Mouse (Mus musculus): ENCODE results near the gene Gprc6a.

Gene Gprc6a

GRCm38 (mm10) chr10:51584919-51585318, 46.3 kb downstream of the Gprc6a start:
- no peak for DNase-seq

- DNase-seq: no peak
These were observed 46.9 kb downstream of the Gprc6a start for GRCm38 (mm10) chr10:51584378-51584777.

DNA sequence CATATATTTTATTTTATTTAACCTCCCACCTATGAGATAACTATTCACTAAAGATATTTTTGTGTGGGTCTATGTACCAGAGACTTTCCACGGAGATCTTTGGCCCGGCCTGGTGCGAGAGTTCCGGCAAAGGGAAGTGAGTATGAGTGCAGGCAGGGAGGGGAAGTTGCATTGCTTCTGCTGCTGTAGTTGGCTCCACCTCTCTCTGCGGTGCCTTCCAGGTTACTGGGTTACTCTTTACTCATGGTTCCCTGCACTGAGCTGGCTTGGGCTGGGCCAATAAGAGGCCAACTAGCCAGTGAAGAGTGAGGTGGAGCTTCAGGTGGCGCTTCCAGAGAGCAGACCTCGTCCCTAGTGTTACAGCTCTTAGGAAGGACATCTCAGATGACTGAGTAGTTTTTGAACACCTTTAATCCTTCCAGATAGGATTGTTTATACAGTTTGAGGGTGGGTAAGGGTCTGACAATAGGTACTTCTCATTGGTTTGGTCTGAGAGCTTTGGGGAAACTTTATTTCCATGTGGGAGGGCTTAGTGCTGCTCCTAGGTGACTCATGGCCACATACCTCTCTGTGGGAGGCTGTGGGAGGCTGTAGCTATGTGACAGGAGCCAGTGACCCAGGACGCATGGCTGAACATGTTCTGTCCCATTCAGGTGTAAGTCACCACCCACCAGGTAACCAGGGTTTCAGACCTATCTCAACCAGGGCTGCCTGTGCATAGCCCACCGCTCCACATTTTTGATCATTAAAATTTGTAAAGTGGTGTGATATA, 59.9 kb downstream of the Gprc6a start:
- DNase-seq: no peak
